Mouse (Mus musculus): Measurements from ENCODE around the gene Sfswap. TPM values are rescaled to one million over a fixed set of nuclear protein-coding genes. Genes with fewer than 3 reads are reported as not detected.

Gene Sfswap
- total RNA-seq, 2 experiments from 2014 or later: 30.3 to 38.9 TPM

DNA sequence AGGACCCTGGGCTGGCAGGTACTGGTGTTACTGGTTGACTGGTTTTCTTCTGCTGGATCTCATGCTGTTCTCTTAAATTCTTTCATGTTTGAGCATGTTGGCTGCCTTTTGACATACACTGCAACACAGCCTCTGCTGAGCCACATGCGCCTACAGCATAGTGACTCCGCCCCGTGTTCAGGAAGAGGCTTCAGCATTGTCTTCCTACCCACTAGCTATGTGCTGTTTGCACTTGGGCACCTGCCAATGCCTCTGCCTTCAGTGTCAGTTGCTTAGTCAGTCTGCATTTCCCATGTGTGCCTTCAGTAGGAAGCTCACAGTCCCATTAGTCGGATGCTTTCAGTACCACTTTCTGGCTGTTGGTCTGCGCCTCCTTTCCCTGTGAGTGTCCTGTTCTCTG, 23.7 kb downstream of the Sfswap start:
- DNase-seq: no peak
- intact Hi-C loops (cut with DNase I): loop anchor here (10.0 kb wide), 1 partner anchor 200 kb away; the partner anchor contains the start of gene Nipsnap2

- intact Hi-C loops (cut with DNase I): loop anchor here (10.0 kb wide), 1 partner anchor 198 kb away; the partner anchor contains the start of gene Nipsnap2
- DNase-seq: no peak
Observed at GRCm38 (mm10) chr5:129527162-129527561, 26.1 kb downstream of the Sfswap start.

- intact Hi-C loops (cut with DNase I): loop anchor here (10.0 kb wide), 1 partner anchor 195 kb away; the partner anchor contains the start of gene Nipsnap2
- DNase-seq: no peak
Observed at GRCm38 (mm10) chr5:129529571-129529970, 28.6 kb downstream of the Sfswap start.

- intact Hi-C loops (cut with DNase I): no loop called here
- no peak for DNase-seq
Observed at GRCm38 (mm10) chr5:129533731-129534130, 32.7 kb downstream of the Sfswap start.

DNA sequence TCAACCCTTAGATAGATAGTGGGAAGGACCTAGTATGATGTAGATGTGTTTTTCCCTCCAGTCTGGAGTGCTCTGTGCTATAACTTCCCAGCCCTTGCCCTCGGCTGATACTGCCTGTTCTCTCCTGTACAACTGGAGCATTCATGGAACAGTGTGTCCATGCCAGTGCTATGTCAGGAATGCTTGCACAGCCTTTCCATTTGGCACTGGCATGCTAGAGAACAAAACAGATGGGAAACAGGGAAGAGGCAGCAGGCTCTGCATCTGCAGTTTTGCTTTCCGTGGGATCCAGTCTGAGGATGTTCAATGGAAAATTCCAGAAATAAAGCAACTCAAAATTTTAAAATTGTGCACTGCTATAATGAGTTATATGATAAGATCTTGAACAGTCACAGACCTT, 33.5 kb downstream of the Sfswap start:
- intact Hi-C loops (cut with DNase I): no loop called here
- peak; percentile 45 to 51 for DNase-seq

DNA sequence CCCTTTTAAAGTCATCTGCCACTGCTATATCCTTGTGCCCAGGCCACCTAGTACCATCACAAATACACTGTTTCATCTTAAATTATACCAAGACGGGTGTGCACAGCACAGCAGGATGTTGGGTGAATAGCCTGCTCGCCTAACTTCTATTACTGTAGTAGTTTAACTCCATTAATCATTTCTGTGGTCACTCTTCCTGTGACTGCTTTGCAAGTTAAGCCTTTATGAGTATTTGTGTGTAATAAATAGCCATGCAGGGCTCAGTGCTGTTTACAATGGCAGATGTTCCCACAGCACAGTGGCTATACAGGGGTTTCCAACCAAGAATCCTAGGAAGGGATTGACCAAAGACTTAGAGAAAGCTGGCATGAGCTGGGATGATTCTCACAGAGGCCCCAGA, 34.0 kb downstream of the Sfswap start:
- intact Hi-C loops (cut with DNase I): no loop called here
- DNase-seq: no peak

DNA sequence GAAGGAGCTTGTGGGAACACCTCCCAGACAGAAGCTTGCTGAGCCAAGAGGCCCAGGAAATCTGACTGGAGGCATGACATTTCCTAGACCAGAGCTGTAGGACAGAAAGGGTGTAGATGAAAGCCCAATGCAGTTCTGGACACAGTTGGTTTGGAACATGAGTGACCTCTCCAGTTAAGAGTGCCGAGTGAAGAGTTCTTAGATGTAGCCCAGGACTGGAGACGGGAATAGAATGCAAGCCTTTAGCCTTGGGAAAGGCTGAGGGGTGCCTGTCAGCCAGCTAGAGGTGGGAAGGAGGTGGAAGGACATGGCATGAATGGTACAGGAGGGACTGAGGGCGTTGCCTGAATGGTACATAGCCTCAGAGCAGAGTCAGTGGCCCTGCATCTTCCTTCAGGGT, 34.4 kb downstream of the Sfswap start:
- intact Hi-C loops (cut with DNase I): no loop called here
- peak in 1 of 2 experiments; percentile 36 for DNase-seq

DNA sequence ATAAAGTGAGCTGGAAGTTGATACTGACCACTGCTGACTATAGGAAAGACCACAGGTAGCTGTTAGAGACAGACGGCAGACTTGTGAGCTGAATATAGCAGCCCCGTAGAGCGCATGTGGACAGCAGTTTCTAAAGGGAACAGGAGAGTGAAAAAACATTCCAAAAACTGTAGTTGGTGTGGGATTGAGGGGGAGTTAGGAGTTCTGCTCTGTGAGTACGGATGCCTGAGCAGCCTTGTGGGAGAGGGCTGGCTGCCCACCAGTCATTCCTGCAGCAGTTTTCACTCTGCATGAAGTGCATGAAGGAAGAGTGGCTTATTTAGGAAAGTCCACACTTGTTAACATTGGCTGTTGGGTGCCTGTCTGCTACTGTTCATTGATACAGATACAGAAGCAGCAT, 37.8 kb downstream of the Sfswap start:
- intact Hi-C loops (cut with DNase I): no loop called here
- DNase-seq: no peak

DNA sequence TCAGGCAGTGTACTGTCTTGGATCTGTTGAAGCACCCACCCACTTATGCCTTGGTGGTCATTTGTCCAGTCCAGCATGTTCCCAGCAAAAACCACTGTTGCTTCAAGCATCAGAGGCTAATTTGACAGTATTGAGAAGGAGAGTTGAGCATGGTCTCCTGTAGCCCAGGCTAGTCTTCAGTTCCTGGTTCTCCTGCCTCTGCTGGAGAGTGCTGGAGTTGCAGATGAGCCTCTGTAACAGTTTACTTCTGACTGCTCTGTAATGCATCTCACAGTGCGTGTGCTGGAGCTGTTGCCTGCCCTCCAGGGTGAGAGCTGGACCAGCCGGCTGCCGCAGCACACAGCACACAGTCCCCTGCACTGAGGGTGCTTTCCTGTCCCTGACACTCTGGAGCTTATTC, 41.2 kb downstream of the Sfswap start:
- intact Hi-C loops (cut with DNase I): no loop called here
- DNase-seq: no peak

GRCm38 (mm10) chr5:129545787-129546186, 44.8 kb downstream of the Sfswap start:
- DNase-seq: no peak
- intact Hi-C loops (cut with DNase I): no loop called here

- DNase-seq: no peak
- intact Hi-C loops (cut with DNase I): no loop called here
Observed at GRCm38 (mm10) chr5:129549716-129550115, 48.7 kb downstream of the Sfswap start.

- no peak for DNase-seq
- intact Hi-C loops (cut with DNase I): no loop called here
Observed at GRCm38 (mm10) chr5:129550790-129551189, 49.8 kb downstream of the Sfswap start.

DNA sequence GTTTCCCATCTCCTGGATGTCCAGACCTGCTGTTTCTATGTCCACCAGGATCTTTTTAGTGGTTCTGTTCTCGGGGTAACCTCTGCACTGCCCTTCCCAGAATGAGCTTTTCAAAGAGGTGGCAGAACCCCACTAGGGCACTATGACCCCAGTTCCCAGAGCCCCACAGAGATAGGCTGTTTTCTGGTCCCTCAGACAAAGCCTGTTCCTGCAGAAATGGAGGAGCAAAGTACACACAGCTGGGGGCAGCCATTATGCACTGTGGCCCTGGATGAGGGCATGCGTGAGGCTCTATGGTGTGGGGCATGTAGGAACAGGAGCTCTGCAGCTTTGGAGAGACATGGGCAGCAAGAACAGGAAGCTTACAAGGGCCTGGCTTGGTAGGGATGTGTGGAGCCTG, 51.0 kb downstream of the Sfswap start:
- no peak for DNase-seq
- intact Hi-C loops (cut with DNase I): no loop called here

DNA sequence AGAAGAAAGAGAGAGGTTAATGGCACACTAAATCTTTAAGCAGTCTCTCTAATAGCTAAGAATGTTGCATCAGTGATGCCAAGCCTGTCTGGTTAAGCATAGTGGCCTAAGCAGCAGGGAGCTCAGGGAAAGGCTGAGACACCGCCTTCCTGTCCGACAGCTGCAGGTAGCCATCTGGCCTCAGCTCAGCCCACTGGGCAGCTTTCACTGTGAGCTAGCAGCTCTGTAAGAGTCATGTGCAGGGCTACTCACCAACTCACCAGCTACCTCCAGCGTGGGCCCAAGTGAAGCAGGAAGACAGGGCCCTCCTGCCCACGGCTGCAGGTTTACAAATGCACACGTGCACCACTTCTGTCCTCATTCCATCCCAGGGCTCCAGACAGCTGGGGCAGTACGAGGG, 52.6 kb downstream of the Sfswap start:
- intact Hi-C loops (cut with DNase I): no loop called here
- no peak for DNase-seq

- intact Hi-C loops (cut with DNase I): no loop called here
- DNase-seq: peak in 1 of 2 experiments; percentile 17
Observed at GRCm38 (mm10) chr5:129558591-129558990, 57.6 kb downstream of the Sfswap start.

GRCm38 (mm10) chr5:129559283-129559682, 58.3 kb downstream of the Sfswap start:
- intact Hi-C loops (cut with DNase I): no loop called here
- DNase-seq: no peak

- intact Hi-C loops (cut with DNase I): no loop called here
Observed at GRCm38 (mm10) chr5:129562342-129562741, 61.3 kb downstream of the Sfswap start.

DNA sequence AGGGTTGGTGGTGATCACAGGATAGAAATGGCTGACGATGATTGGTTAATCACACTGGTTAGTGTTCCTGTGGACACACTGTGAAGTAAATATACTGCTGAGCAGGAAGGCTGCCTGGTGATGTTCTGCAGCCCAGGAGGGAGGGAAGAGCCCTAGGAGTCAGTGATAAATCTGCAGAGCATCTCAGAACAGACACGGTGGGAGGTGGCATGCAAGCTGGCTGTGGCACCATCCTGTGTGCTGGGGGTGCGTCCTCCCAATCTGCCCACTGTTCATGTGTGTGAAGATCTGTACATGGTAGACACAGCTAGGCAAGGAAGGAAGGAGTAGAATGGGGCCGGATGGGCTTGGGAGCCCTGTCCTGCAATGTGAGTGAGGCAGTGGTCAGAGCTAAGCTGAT, 67.6 kb downstream of the Sfswap start:
- intact Hi-C loops (cut with DNase I): no loop called here
- no peak for DNase-seq

More at GRCm38 (mm10) chr5:129562342-129562741, 61.3 kb downstream of the Sfswap start:
- no peak for DNase-seq

GRCm38 (mm10) chr5:129578201-129578600, 77.2 kb downstream of the Sfswap start:
- DNase-seq: no peak
- intact Hi-C loops (cut with DNase I): no loop called here

GRCm38 (mm10) chr5:129580046-129580445, 79.0 kb downstream of the Sfswap start:
- intact Hi-C loops (cut with DNase I): loop anchor here (5.0 to 10.0 kb wide), 2 partner anchors 123 to 325 kb away; no protein-coding TSS in a partner anchor
- DNase-seq: no peak

- no peak for DNase-seq
- intact Hi-C loops (cut with DNase I): loop anchor here (5.0 to 10.0 kb wide), 2 partner anchors 123 to 326 kb away; no protein-coding TSS in a partner anchor
Observed at GRCm38 (mm10) chr5:129580572-129580971, 79.6 kb downstream of the Sfswap start.

- DNase-seq: no peak
- intact Hi-C loops (cut with DNase I): loop anchor here (5.0 to 10.0 kb wide), 2 partner anchors 124 to 326 kb away; no protein-coding TSS in a partner anchor
Observed at GRCm38 (mm10) chr5:129581015-129581414, 80.0 kb downstream of the Sfswap start.

DNA sequence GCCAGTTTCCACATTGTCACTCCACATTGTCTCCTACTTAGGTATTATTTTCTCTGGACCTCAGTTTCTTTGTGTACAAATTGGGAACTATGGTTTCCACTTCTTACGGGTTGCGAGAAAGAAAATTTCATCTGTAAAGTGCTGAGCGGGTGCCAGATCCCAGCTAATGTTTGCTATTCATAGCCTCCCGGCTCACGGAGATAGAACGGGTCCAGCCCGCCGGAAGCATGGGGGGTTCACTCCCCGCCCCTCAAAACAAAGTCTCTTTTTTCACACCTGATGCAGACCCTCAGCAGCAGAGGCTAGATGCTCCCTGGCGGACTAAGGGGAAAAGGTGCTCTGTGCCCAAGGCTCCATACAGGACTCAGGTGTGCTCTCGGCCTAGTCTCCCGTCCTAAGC, 82.3 kb downstream of the Sfswap start:
- intact Hi-C loops (cut with DNase I): loop anchor here (1.0 to 10.0 kb wide), 4 partner anchors 83 to 329 kb away; partner anchors contain the start of gene Sfswap
- no peak for DNase-seq

All from heart, postnatal 36 days (tissue).